Mouse (Mus musculus): ENCODE results near the gene Plpp2.

- no peak for TF ChIP-seq POLR2A (IDR thresholded peaks at IDR 0.05; ENCODE audit: control insufficient read depth, low read depth, low read length)
- TF ChIP-seq CTCF (IDR thresholded peaks at IDR 0.05; ENCODE audit: control insufficient read depth, insufficient read depth, insufficient replicate concordance, low read depth, low read length): no peak
Measured at GRCm38 (mm10) chr10:79544631-79545030, 11.0 kb upstream of the Plpp2 start.

Measured in testis, adult 2 months (tissue).